Mouse (Mus musculus): Measurements from ENCODE around the gene Epha6.

DNA sequence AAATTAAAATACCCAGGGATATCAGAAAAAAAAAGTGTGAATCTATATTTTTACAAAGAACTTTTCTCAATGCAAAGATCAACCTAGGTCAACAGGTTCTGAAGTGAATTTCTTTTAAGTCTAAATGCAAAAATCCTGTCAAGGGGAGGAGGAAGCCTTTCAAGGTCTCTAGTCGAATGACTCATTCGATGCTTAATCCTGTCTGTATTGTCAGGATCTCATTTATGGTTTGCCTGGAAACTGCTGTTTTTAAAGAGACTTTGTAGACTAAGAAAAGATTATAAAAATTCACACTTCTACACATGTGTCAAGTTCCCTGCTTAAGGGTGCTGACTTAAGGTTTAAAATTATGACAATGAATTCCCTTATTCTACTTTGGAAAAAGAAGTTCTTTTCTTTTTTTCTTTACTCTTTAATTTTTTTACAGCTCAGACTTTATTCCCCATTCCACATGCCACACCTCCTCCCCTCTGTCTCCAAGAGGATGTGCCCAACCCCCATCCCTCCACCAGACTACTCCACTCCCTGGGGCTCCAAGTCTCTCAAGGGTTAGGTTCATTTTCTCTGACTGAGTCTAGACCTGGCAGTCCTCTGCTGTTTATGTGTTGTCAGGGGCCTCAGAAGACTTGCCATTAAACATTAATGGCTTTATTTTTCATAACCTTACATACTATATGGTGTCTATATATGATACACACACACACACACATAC, 598.3 kb downstream of the Epha6 start:
- TF ChIP-seq CHD2 (IDR thresholded peaks at IDR 0.05; ENCODE audit: low read depth, low read length) (no peak), HCFC1 (IDR thresholded peaks at IDR 0.05; ENCODE audit: borderline replicate concordance, insufficient read depth, low read length) (no peak), ZC3H11A (IDR thresholded peaks at IDR 0.05; ENCODE audit: borderline replicate concordance, low read depth, low read length) (no peak)

All from ES-E14 (cell line).